Mouse (Mus musculus): Measurements from ENCODE around the gene Gm38394. TPM values are rescaled to one million over a fixed set of nuclear protein-coding genes. Genes with fewer than 3 reads are reported as not detected.

Gm38394 gene
- polyA plus RNA-seq, 1 experiment from 2014 or later: 5.4 TPM

GRCm38 (mm10) chr1:133660466-133661202, 484 bp downstream of the Gm38394 start, which contains the start of gene Zbed6:
Gene Zbed6, minus strand, starts transcription at chr1:133660885.
- Histone ChIP-seq H3K9ac (peak within 1 kb of the TSS; percentile 87), H3K4me3 (peak within 1 kb of the TSS; percentile 82), H3K4me1 (peaks cover 39% of the 10 kb centered on the region), H3K4me2 (peak within 1 kb of the TSS; percentile 75), H3K9me3 (no peaks in the 10 kb centered on the region), H3K36me3 (peaks cover 26% of the 10 kb centered on the region), H3K27ac (peak within 1 kb of the TSS; percentile 92), H3K27me3 (no peaks in the 10 kb centered on the region)
- peak; percentile 78 for ATAC-seq (ENCODE audit: borderline replicate concordance, extremely low read depth, low FRiP score, low TSS enrichment)
- WGBS: under 1% methylated on average over 41 of the region's 41 CpGs

- Histone ChIP-seq H3K36me3 (peaks cover 29% of the 10 kb centered on the region), H3K4me2 (peak overlapping the region; percentile 75; the same call in 1 of the 2 replicates), H3K4me3 (peak overlapping the region; percentile 3; the same call in 1 of the 2 replicates), H3K4me1 (peaks cover 43% of the 10 kb centered on the region), H3K9ac (no peak overlapping the region), H3K9me3 (no peaks in the 10 kb centered on the region), H3K27ac (no peak overlapping the region), H3K27me3 (no peaks in the 10 kb centered on the region)
- 71% methylated on average over 3 of the region's 3 CpGs for WGBS
- no peak for ATAC-seq (ENCODE audit: borderline replicate concordance, extremely low read depth, low FRiP score, low TSS enrichment)
Observed at GRCm38 (mm10) chr1:133658878-133659277, 2.2 kb downstream of the Gm38394 start.

- Histone ChIP-seq H3K27me3 (no peaks in the 10 kb centered on the region), H3K4me1 (peaks cover 45% of the 10 kb centered on the region), H3K9ac (no peak overlapping the region), H3K4me3 (no peak overlapping the region), H3K36me3 (peaks cover 35% of the 10 kb centered on the region), H3K27ac (no peak overlapping the region), H3K4me2 (0 out of 2 replicates have a peak overlapping the region, but pooled peaks have one; percentile 2), H3K9me3 (no peaks in the 10 kb centered on the region)
- 49% methylated on average over 5 of the region's 5 CpGs for WGBS
- no peak for ATAC-seq (ENCODE audit: borderline replicate concordance, extremely low read depth, low FRiP score, low TSS enrichment)
Observed at GRCm38 (mm10) chr1:133656811-133657210, 4.3 kb downstream of the Gm38394 start.

GRCm38 (mm10) chr1:133653033-133653432, 8.1 kb downstream of the Gm38394 start:
- Histone ChIP-seq H3K9ac (no peak overlapping the region), H3K9me3 (no peaks in the 10 kb centered on the region), H3K4me1 (peaks cover 25% of the 10 kb centered on the region), H3K4me2 (no peak overlapping the region), H3K36me3 (peaks cover 24% of the 10 kb centered on the region), H3K27ac (no peak overlapping the region), H3K27me3 (no peaks in the 10 kb centered on the region), H3K4me3 (no peak overlapping the region)
- WGBS: 93% methylated on average over 1 of the region's 1 CpGs
- ATAC-seq (ENCODE audit: borderline replicate concordance, extremely low read depth, low FRiP score, low TSS enrichment): no peak

GRCm38 (mm10) chr1:133650288-133651055, 10.6 kb downstream of the Gm38394 start:
- no peaks in the 10 kb centered on the region for H3K27me3 ChIP-seq
- no peak overlapping the region for H3K27ac ChIP-seq
- no peak overlapping the region for H3K4me3 ChIP-seq
- H3K36me3 ChIP-seq: peaks cover 27% of the 10 kb centered on the region
- H3K4me2 ChIP-seq: no peak overlapping the region
- no peak for ATAC-seq (ENCODE audit: borderline replicate concordance, extremely low read depth, low FRiP score, low TSS enrichment)
- H3K4me1 ChIP-seq: peaks cover 8% of the 10 kb centered on the region; the same call in 1 of the 2 replicates
- 90% methylated on average over 7 of the region's 7 CpGs for WGBS
- H3K9me3 ChIP-seq: no peaks in the 10 kb centered on the region
- no peak overlapping the region for H3K9ac ChIP-seq

GRCm38 (mm10) chr1:133645652-133646051, 15.5 kb downstream of the Gm38394 start:
- H3K4me1 ChIP-seq: 0 out of 2 replicates have a peak, but pooled peaks cover 3% of the 10 kb centered on the region
- no peaks in the 10 kb centered on the region for H3K27me3 ChIP-seq
- no peak overlapping the region for H3K4me3 ChIP-seq
- no peak overlapping the region for H3K9ac ChIP-seq
- no peak for ATAC-seq (ENCODE audit: borderline replicate concordance, extremely low read depth, low FRiP score, low TSS enrichment)
- 87% methylated on average over 5 of the region's 5 CpGs for WGBS
- H3K36me3 ChIP-seq: peaks cover 62% of the 10 kb centered on the region
- H3K27ac ChIP-seq: no peak overlapping the region
- H3K9me3 ChIP-seq: no peaks in the 10 kb centered on the region
- H3K4me2 ChIP-seq: no peak overlapping the region

GRCm38 (mm10) chr1:133641163-133641562, 20.0 kb downstream of the Gm38394 start:
- H3K9ac ChIP-seq: no peak overlapping the region
- no peaks in the 10 kb centered on the region for H3K9me3 ChIP-seq
- H3K4me2 ChIP-seq: no peak overlapping the region
- H3K27ac ChIP-seq: no peak overlapping the region
- no peak overlapping the region for H3K4me3 ChIP-seq
- 93% methylated on average over 2 of the region's 2 CpGs for WGBS
- peaks cover 94% of the 10 kb centered on the region for H3K36me3 ChIP-seq
- ATAC-seq (ENCODE audit: borderline replicate concordance, extremely low read depth, low FRiP score, low TSS enrichment): no peak
- H3K27me3 ChIP-seq: no peaks in the 10 kb centered on the region
- H3K4me1 ChIP-seq: 0 out of 2 replicates have a peak, but pooled peaks cover 3% of the 10 kb centered on the region

GRCm38 (mm10) chr1:133638517-133638916, 22.6 kb downstream of the Gm38394 start:
- no peak overlapping the region for H3K4me3 ChIP-seq
- ATAC-seq (ENCODE audit: borderline replicate concordance, extremely low read depth, low FRiP score, low TSS enrichment): no peak

GRCm38 (mm10) chr1:133632168-133632567, 28.9 kb downstream of the Gm38394 start:
- H3K9ac ChIP-seq: no peak overlapping the region
- H3K4me2 ChIP-seq: no peak overlapping the region
- H3K4me1 ChIP-seq: 0 out of 2 replicates have a peak, but pooled peaks cover under 1% of the 10 kb centered on the region
- H3K27ac ChIP-seq: no peak overlapping the region
- no peaks in the 10 kb centered on the region for H3K27me3 ChIP-seq
- H3K36me3 ChIP-seq: peaks cover 81% of the 10 kb centered on the region
- H3K4me3 ChIP-seq: no peak overlapping the region
- ATAC-seq (ENCODE audit: borderline replicate concordance, extremely low read depth, low FRiP score, low TSS enrichment): no peak
- WGBS: 86% methylated on average over 2 of the region's 2 CpGs
- H3K9me3 ChIP-seq: no peaks in the 10 kb centered on the region

More at GRCm38 (mm10) chr1:133638517-133638916, 22.6 kb downstream of the Gm38394 start:
- H3K4me1 ChIP-seq: 0 out of 2 replicates have a peak, but pooled peaks cover 3% of the 10 kb centered on the region
- no peak overlapping the region for H3K4me2 ChIP-seq
- H3K36me3 ChIP-seq: peaks cover 89% of the 10 kb centered on the region
- H3K27me3 ChIP-seq: no peaks in the 10 kb centered on the region
- WGBS: 64% methylated on average over 6 of the region's 6 CpGs
- no peaks in the 10 kb centered on the region for H3K9me3 ChIP-seq
- H3K27ac ChIP-seq: peak overlapping the region; percentile 57; the same call in 1 of the 2 replicates
- H3K9ac ChIP-seq: no peak overlapping the region

GRCm38 (mm10) chr1:133625052-133625451, 36.1 kb downstream of the Gm38394 start:
- Histone ChIP-seq H3K36me3 (peaks cover 80% of the 10 kb centered on the region), H3K9ac (no peak overlapping the region), H3K4me1 (no peaks in the 10 kb centered on the region), H3K27me3 (no peaks in the 10 kb centered on the region), H3K27ac (no peak overlapping the region), H3K4me3 (no peak overlapping the region), H3K4me2 (no peak overlapping the region), H3K9me3 (no peaks in the 10 kb centered on the region)
- WGBS: 61% methylated on average over 2 of the region's 2 CpGs
- no peak for ATAC-seq (ENCODE audit: borderline replicate concordance, extremely low read depth, low FRiP score, low TSS enrichment)

- Histone ChIP-seq H3K9me3 (no peaks in the 10 kb centered on the region), H3K27me3 (no peaks in the 10 kb centered on the region), H3K4me3 (no peak overlapping the region), H3K4me2 (no peak overlapping the region), H3K36me3 (peaks cover 49% of the 10 kb centered on the region), H3K27ac (no peak overlapping the region), H3K9ac (no peak overlapping the region), H3K4me1 (no peaks in the 10 kb centered on the region)
- no peak for ATAC-seq (ENCODE audit: borderline replicate concordance, extremely low read depth, low FRiP score, low TSS enrichment)
- 70% methylated on average over 8 of the region's 8 CpGs for WGBS
Observed at GRCm38 (mm10) chr1:133618311-133618710, 42.8 kb downstream of the Gm38394 start.

GRCm38 (mm10) chr1:133617908-133618307, 43.2 kb downstream of the Gm38394 start:
- H3K36me3 ChIP-seq: peaks cover 45% of the 10 kb centered on the region
- H3K4me1 ChIP-seq: no peaks in the 10 kb centered on the region
- H3K27ac ChIP-seq: no peak overlapping the region
- H3K4me3 ChIP-seq: no peak overlapping the region
- no peaks in the 10 kb centered on the region for H3K27me3 ChIP-seq
- H3K9me3 ChIP-seq: no peaks in the 10 kb centered on the region
- no peak overlapping the region for H3K9ac ChIP-seq
- no peak for ATAC-seq (ENCODE audit: borderline replicate concordance, extremely low read depth, low FRiP score, low TSS enrichment)
- 37% methylated on average over 2 of the region's 2 CpGs for WGBS
- no peak overlapping the region for H3K4me2 ChIP-seq
